8 mouse cellular contexts compared by ENCODE assay signal in the genomic region with DNA sequence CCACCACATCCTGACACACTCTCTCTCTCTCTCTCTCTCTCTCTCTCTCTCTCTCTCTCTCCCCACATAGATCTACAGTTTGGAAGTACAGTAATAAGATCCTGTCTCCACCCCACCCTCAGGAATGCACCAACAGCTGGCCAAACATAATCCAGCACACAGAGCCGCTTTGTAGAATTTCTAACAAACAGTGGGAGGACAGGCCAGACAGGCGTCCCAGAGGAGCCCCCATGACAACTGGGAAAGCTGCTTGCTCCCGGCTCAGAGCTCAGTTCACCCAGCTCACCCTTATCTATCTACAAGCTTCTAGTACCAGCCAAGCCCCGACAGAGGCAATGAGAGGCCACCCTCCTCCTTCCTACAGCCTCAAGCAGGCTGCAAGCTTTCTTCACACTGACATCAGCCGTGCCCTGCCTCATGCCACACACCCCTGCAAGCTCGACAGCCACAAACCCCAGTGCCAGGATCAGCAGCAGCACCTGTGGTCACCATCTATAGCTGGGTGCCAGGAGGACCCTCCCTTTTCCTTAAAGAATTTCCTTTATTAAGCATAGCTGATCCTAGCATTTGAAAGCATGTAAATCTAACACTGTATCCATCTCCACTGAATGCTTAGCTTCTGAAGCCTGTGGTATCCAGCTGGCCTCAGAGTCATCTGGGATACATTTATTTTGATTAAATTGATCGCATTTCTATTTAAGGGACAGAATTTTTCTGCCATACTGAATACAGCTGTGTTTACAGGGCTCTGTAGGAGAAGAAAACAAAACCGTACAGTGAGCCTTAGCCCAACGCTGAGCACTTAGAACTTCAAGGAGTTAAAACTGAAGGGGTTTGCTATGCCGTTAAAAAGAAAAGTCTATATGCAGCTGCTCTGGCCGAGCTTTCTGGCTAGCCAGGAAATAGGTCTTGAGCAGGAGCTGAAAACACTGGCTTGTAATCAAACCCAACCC.
A peak's percentile ranks its signal among the peaks of the same experiment; 100 is the strongest.
DNase-seq lines count a peak whose midpoint lies in the region; ATAC-seq and TF ChIP-seq lines count a peak whose summit lies in the region.

No protein-coding gene starts in this region.

- H3K4me1 ChIP-seq in forebrain, embryonic 15.5 days, result peaks cover 63% of the 10 kb centered on the region
- H3K4me1 ChIP-seq in liver, embryonic 12.5 days, result peaks cover 17% of the 10 kb centered on the region

- peak; percentile 14; the same call in 1 of the 2 replicates for ATAC-seq in forebrain, embryonic 15.5 days (replicated peaks)
- ATAC-seq in liver, embryonic 12.5 days, result peak; percentile 69

- no peaks in the 10 kb centered on the region for H3K9me3 ChIP-seq in forebrain, embryonic 15.5 days
- H3K9me3 ChIP-seq in liver, embryonic 12.5 days (replicated peaks), result no peaks in the 10 kb centered on the region

- intact Hi-C loops in heart, postnatal 10 days (cut with DNase I), result loop anchor here (5.0 to 10.0 kb wide), 7 partner anchors 89 to 1187 kb away; no protein-coding TSS in a partner anchor

- H3K79me2 ChIP-seq in myocyte (ENCODE audit: control insufficient read depth, insufficient read depth), result peaks cover 45% of the 10 kb centered on the region

- H3K9ac ChIP-seq in forebrain, embryonic 15.5 days (replicated peaks), result peak overlapping the region; percentile 52
- H3K9ac ChIP-seq in liver, embryonic 12.5 days, result no peak overlapping the region

- TF ChIP-seq POLR2A in myocyte (IDR thresholded peaks at IDR 0.05; ENCODE audit: insufficient read length, low read depth), result peak; percentile 82

- no peaks in the 10 kb centered on the region for H3K36me3 ChIP-seq in forebrain, embryonic 15.5 days
- no peaks in the 10 kb centered on the region for H3K36me3 ChIP-seq in liver, embryonic 12.5 days
- no peaks in the 10 kb centered on the region for H3K36me3 ChIP-seq in myocyte (ENCODE audit: control insufficient read depth, insufficient read depth)

- DNase-seq in 3134 (ENCODE audit: extremely low read depth, insufficient read length, low spot score), result peak; percentile 73
- peak; percentile 39 for DNase-seq in cerebellum, adult 11-12 months
- DNase-seq in heart, postnatal 10 days, result peak; percentile 87 to 88
- DNase-seq in kidney, postnatal 36 days, result peak; percentile 26 to 50
- peak; percentile 61 for DNase-seq in testis, postnatal 10 days (ENCODE audit: low spot score)

- peak overlapping the region; percentile 46 for H3K4me2 ChIP-seq in forebrain, embryonic 15.5 days (replicated peaks)
- peak overlapping the region; percentile 53 for H3K4me2 ChIP-seq in liver, embryonic 12.5 days
- peak overlapping the region; percentile 81 for H3K4me2 ChIP-seq in myocyte (ENCODE audit: low read depth)

- 8% methylated on average over 11 of the region's 11 CpGs for WGBS in forebrain, embryonic 15.5 days
- WGBS in liver, embryonic 12.5 days (ENCODE audit: insufficient replicate concordance), result 29% methylated on average over 11 of the region's 11 CpGs

- peak overlapping the region; percentile 34 for H3K4me3 ChIP-seq in forebrain, embryonic 15.5 days
- peak overlapping the region; percentile 23; the same call in 1 of the 2 replicates for H3K4me3 ChIP-seq in liver, embryonic 12.5 days
- peak overlapping the region; percentile 81 for H3K4me3 ChIP-seq in myocyte

- peak overlapping the region; percentile 88 for H3ac ChIP-seq in myocyte (ENCODE audit: control insufficient read depth, insufficient read length)

- peak overlapping the region; percentile 95 for H3K27ac ChIP-seq in forebrain, embryonic 15.5 days (replicated peaks)
- H3K27ac ChIP-seq in liver, embryonic 12.5 days, result peak overlapping the region; percentile 51; the same call in 1 of the 2 replicates

- no peaks in the 10 kb centered on the region for H3K27me3 ChIP-seq in forebrain, embryonic 15.5 days
- no peaks in the 10 kb centered on the region for H3K27me3 ChIP-seq in liver, embryonic 12.5 days (replicated peaks)
- H3K27me3 ChIP-seq in myocyte (ENCODE audit: control insufficient read depth, insufficient read depth, insufficient read length), result no peaks in the 10 kb centered on the region

TF ChIP-seq in myocyte, 11 proteins besides CTCF, POLR2A, EP300 and RAD21:
- peak; percentile 69; the same call in 1 of the 2 replicates for TF ChIP-seq CEBPB (IDR thresholded peaks at IDR 0.05; ENCODE audit: insufficient read depth, poor library complexity, severe bottlenecking)
- peak; percentile 65 for TF ChIP-seq TCF3 (IDR thresholded peaks at IDR 0.05; ENCODE audit: insufficient read length, low read depth)
- TF ChIP-seq MYOG (IDR thresholded peaks at IDR 0.05; ENCODE audit: control insufficient read depth in 1 of 3, insufficient read depth in 1 of 3, insufficient read length in 2 of 3, low read depth in 2 of 3), result peak; percentile 78 to 85 (median 81)
- TF ChIP-seq MAX (IDR thresholded peaks at IDR 0.05; ENCODE audit: low read depth), result no peak
- no peak for TF ChIP-seq USF1 (IDR thresholded peaks at IDR 0.05; ENCODE audit: low read depth)
- TF ChIP-seq E2F4 (IDR thresholded peaks at IDR 0.05; ENCODE audit: insufficient read depth), result no peak
- TF ChIP-seq SRF (IDR thresholded peaks at IDR 0.05; ENCODE audit: control insufficient read depth, insufficient read length, low read depth), result no peak
- peak; percentile 60 to 85 (median 82) for TF ChIP-seq MYOD1 (IDR thresholded peaks at IDR 0.05; ENCODE audit: control insufficient read depth in 1 of 3, insufficient read length in 2 of 3, low read depth in 2 of 3)
- peak; percentile 86 for TF ChIP-seq POLR2AphosphoS2 (IDR thresholded peaks at IDR 0.05; ENCODE audit: insufficient read length, low read depth)
- TF ChIP-seq REST (IDR thresholded peaks at IDR 0.05; ENCODE audit: insufficient read depth, insufficient read length), result peak; percentile 4
- peak; percentile 96 for TF ChIP-seq TCF12 (IDR thresholded peaks at IDR 0.05; ENCODE audit: insufficient read depth, poor library complexity, severe bottlenecking)

Comparison
In these comparisons a context has a peak if more than half of its experiments do, and no peak if none do; other contexts are left out.
1. Peak in every context shown above with its lines: DNase-seq, ATAC-seq, H3K4me3 ChIP-seq and H3K27ac ChIP-seq.
2. H3K4me3 ChIP-seq: peak in every context shown above with its lines; median percentile 81 in myocyte; 34 in forebrain, embryonic 15.5 days; 23 in liver, embryonic 12.5 days.